Mouse (Mus musculus) ovary, postnatal 14 days (tissue): ENCODE measurements around the gene P3h3.
"Not testable (repeated sequence)": the region's sequence is repeated elsewhere in the genome, so short reads cannot be mapped to it uniquely, and the experiment has no call there.

Source experiments
- DNase-seq: peaks from one replicate; pipeline ENCODE4 v3.0.0; 2022; ENCODE audit warnings: low spot score

The P3h3 gene

GRCm38 (mm10) chr6:124856916-124857839, at the start of gene P3h3:
Gene P3h3, minus strand, starts transcription at chr6:124857752.
- peak; percentile 70 for DNase-seq

DNA sequence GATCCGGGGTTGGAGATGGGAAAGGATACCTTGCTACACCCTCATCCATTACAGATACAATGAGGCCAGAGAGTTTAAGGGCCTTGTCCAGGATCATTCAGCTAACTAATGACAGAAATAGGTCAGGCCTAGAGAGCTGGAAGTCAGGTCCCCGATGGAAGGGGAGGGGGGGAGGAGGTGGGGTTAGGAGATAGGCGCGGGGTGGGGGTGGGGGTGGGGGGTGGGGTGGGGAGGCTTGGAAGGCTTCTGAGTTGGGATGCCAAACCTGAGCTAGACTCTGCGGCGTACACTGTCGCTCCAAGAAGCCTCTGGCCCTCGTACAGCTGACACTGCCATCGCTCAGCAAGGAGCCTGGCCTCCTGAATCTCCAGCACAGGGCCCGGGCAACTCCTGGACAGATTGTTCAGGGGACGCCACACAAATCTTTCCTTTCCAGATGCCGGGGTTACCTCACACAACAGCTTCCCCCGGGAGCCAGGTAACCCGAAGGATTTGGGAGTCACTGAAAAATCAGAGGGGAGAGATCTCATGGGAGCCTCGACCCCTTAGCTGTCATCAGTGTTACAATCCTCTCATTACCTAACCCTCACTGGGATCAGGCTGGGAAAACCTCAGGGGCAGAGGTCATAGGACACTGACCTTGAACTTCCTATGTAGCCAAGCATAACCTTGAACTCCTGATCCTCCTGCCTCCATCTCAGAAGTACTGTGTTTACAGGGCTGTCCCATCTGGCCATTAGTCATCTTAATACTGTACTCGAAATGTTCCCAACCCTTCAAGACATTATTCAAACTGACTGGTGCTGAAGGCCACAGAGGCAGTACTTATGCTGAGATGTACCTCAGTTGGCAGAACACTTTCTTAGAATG, 47.7 kb upstream of the P3h3 start:
- no peak for DNase-seq

DNA sequence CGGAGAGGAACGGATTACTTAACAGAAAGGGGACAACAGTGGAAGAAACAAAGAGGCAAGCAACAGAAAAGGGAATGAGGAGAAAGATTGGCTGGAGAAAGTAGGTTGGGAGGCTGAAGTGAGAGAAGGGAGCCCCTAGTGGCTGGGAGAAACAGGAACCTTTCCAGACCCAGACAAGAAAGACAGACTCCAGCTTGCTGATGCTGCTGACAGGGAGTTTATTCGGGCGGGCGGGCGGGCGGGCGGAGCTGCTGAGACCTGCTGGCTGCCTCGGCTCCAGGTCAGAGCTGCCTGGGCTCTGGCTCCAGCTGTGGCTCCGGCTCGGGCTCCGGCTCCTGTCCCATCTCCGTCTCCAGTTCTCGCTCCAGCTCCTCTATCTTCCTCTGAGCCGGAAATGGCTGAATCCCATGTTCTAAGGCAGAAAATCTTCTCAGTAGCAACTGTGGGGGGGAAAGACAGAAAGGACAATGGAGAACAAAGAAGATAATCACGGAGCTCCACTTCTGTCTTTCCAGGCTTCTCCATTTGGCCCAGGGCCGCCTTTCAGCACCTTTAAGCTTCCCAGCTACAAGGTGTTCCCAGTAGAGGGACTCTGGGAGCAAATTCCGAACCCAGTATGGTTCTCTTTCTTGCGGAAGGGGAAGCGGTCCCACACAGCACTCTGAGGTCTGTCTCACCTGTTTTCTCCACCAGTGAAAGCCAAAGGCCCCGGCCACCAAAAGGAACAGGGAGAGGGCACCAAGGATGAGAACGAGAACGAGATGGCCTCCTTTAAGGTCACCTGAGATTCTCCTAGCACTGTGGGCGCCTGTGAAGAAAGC, 46.8 kb upstream of the P3h3 start:
- DNase-seq = no peak

- peak; percentile 97 for DNase-seq
Measured at GRCm38 (mm10) chr6:124903580-124904151, 46.1 kb upstream of the P3h3 start.

DNA sequence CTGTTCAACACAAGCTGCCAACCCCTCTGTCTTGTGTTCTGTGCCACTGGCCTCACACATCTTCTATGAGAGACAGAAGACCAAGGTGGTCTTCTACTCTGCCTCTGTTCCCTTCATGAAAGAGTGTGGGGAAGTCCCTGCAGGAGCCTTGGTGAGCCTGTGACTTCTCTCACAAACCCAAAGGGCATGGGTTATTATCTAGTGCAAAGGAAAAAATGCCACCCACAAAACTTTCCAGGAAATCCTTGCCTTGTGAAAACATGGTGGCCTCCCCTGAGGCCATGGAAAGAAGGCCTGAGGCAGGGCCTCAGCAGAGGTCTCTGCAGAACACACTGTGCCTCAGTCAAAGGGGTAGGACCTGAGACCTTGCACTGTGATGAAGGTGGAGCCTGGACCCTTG, 44.3 kb upstream of the P3h3 start:
- no peak for DNase-seq

DNA sequence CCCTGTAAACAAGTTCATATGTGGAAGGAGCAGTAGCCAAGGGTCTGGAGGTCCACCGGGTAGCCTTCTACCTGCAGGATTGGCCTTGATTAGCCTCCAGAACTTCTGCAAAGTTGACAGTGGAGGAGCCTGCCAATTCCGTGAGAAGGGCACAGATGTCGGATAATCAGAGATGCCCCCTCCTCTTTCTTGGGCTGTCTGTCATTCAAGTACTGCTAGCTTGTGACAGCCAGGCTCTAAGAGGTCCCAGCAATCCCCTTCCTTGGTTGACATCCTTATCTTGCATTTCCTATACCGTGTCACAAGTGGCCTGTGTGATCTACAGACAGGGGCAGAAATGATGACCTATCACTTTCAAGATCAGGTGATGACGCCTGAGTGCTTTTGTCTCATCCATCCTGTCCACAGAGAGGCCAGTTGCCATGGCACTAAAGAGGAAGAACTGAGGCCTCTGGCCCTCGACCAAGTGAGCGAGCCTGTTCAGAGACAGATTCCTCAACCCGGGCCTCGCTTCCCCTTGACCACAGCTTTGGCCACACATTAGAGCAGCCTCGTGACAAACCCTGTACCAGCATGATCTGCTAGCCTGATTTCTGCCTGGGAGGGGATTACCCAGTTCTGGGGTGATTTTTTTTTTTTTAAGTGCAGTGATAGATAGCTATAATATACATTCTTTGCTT, 43.4 kb upstream of the P3h3 start:
- no peak for DNase-seq

DNA sequence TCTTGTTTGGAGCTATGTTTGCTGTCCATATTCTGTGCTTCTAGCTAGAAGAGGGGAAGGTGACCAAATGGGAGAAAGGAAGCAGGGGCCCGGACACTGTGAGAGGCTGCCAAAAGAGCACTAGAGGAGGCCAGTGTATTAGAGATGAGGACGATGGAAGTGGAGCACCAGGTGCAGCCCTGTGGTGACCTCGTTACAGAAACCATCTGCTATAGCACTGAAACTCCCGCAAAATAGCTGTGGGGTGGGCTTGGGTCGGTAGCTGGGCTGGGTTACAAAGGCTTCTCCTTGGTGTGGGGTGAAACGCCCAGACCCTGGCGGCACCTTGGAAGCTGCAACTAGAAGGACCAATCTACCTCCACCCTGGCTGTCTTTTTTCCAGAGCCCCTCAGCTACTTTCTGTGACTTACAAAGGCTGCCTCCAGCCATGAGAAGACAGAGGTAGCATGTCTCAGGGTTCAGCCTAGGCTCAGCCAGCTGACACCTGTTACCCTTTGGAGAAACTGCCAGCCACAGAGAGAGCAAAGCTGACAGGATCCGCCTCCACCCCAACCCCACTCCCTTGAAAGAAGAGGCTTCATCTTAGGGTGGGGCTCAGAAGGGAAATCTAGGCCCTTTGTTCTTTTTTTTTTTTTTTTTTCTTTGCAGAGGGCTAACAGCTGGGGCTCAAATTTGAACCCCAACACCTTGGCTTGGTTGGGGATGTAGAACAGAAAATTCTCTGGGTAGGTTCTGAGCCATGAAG, 42.7 kb upstream of the P3h3 start:
- no peak for DNase-seq

DNA sequence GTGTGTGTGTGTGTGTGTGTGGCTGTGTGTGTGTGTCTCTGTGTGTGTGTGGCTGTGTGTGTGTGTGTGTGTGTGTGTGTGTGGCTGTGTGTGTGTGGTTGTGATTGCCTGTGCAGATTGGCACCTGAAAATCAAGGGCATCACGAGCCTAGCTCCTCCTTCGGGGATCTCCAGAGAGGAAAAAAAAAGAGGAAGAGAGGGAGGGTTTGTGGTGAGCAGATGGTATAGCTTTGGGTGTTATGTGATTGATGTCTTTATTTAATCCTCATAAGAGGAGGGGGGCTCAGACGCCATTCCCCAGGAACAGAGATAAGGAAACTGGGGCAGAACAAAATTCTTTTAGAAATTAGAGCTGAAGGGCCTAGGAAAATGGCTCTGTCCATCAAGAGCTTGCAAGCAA, 40.8 kb upstream of the P3h3 start:
- DNase-seq = no peak

DNA sequence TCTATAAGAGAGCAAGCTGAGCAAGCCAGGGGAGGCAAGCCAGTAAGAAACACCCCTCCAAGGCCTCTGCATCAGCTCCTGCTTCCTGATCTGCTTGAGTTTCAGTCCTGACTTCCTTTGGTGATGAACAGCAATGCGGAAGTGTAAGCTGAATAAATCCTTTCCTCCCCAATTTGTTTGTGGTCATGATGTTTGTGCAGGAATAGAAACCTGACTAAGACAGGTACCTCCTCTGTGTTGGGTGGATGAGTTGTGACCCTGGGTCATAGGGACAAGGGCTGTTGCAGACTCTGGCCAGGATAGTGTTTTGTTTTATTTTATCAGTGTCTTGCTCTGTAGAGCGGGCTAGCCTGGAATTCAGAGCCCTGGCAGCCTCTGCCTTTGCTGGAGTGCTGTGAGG, 36.6 kb upstream of the P3h3 start:
- DNase-seq = not testable (repeated sequence)

DNA sequence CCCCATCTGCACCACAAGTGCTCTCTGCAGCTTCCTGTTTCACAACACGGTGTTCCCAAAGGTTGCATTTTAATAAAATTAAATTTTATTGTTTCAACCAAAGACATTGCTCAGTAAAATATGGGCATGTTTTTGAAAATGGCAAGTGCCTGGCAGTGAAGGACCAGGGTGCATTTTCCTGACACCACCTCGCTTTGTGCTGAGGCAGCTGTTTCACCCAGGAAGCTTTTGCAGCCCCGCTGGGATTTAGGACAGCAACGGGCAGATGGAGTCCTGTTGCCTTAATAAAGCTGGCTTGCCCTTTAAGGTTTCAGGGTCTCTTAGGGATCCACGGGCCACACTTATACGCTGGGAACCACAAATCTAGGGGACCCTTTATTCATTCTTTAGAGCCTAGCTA, 33.4 kb upstream of the P3h3 start:
- no peak for DNase-seq

DNA sequence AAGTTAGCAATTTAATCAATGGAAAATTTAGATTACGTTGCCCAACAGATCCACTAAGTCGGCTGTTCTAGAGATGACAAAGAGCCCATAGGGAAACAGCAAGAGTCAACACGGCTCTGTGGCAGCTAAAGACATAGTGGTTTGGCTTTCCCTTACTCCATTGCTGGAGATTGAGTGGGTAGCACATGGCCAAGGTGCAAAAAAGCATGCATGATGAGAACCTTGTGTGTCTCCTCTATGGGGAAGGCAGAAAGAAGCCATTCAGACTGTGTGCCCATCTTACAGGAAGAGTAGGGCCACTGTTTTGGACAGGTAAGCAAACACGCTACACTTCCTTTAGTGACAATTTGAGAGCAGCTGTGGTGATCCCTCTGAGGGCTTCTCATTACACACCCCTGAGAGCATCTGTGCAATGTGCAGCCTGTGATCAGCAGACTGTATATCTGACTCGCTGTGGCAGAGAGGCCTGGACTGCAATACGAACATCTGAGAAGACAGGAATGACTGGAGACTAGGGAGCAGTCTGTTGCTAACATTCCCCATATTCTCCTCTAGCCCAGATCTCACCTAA, 31.1 kb upstream of the P3h3 start:
- no peak for DNase-seq

DNA sequence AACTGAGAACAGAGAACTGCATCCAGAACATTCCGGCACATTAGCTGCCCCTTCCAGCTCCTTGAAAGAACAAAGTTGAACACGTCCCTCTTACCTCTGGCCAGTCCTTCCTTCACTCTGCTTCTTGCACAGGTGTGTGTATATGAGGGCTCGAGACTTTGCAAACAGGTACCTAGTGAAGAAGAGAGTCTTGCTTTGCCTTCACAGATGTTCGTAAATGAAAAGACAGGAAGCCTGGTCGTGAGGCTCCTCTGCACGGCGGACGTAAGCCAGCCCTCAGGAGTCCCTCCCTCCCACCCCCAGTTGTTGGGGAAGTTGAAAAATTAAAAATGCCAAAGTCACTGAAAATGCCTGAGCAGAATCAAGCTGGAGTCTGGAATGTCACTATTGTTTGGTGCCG, 30.4 kb upstream of the P3h3 start, which contains the start of gene Cd4:
Gene Cd4, minus strand, starts transcription at position 236 of the 400 bp plus-strand sequence.
- no peak for DNase-seq

DNA sequence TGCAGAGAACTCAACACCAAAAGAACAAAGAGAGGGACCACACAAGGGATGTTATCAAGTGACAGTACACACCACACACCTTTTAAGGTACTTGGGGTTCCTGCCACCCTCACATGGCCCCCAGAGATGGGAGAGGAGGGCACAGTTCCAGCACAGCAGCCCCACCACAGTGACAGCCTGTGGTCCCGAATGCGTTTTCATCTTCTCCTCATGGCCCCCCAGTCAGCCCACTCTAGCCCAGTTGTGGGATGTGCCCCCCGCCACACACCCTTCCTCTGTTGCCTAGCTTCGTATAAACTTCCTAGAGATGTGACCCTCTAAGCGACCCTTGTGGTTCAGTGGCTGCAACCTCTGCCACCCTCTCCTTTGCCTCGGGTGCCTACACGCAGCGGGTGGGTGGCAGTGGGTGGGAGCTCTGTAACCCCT, 28.4 kb upstream of the P3h3 start:
- no peak for DNase-seq

DNA sequence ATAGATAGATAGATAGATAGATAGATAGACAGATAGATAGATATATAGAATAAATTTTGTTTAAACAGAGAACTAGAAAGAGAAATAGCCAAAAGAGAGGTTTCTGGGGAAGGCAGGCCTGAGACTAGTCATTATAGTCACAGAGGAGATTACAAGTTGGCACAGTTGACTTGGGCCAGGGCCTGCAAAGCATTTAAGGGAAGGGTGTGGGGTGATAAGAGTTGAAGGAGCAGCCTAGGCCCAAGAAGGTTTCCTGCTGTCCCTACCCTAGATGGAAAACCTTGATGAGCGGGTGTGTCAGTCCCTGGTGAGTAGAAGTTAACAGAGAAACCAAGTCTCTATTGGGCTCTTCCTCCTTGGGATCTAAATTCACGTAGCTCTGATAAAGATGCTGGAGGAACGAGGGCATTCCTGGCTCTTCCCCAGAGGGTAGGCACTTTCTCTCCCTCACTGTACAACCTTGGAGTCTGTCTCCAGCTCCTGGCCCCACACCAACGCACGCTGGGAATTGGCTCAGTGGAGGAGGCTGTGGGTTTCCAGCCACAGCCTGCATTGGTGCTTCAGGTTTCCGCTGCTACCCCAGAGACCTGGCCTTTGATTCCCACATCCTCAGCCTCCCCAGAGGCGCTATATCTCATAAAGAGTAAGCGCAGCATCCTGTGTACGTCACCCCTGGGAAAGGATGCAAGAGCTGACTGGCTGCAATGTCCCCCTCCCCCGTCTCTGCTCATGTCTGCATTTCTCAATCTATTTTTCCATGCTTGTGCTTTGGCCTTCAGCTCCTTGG, 27.4 kb upstream of the P3h3 start:
- DNase-seq = no peak

DNA sequence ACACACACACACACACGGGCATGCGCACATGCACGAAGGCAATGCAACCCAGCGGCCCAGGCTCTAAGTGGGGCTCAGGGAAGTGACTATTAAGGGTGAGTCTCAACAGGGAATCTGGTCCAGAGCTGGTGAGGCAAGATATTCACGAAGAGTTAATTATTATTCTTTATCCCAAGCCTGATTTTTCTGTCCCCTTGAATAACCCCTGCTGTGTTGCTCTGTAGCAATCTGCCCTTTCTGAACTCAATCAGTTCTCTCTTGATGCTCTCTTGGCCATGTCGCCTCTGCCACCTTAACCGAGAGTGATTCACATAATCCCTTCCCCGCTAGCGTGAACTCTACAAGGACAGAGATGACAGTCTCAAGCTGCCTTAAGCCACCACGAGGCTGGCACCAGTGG, 25.8 kb upstream of the P3h3 start:
- DNase-seq = no peak

DNA sequence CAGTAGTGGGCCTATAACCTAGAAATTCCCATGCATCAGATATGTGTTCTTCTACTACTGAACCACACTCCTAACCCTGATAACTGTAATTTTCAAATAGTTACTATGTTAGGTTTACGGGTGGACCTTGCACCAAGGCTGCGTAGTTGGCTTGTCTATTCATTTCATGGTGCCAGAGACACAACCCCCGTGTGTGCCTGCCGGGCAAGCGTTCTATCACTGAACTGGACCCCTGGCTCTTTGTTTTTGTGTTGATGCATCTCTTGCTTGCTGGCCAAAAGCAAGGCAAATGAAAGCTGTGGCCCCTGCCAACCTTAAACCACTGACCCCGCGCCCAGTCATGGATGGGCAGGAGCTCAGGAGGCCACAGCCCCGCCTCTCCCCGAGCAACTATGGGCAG, 24.3 kb upstream of the P3h3 start:
- no peak for DNase-seq

DNA sequence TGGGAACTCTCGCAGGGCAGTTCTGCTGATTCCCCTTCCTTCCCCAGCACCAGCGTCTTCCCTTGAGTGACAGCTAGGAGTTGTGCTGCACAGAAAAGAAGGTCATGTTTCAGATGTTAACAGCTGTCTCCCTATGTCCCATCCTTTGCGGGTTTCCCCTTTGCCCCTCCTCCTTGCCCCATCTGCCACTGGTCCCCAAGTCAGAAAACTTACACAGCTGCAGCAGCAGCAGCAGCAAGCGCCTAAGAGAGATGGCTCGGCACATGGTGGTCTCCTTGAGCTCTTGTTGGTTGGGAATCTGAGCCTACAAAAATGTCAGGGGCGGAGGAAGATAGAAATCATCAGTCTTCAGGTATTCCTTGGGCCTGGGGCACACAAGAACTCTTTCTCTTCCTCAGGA, 21.8 kb upstream of the P3h3 start:
- DNase-seq = no peak

DNA sequence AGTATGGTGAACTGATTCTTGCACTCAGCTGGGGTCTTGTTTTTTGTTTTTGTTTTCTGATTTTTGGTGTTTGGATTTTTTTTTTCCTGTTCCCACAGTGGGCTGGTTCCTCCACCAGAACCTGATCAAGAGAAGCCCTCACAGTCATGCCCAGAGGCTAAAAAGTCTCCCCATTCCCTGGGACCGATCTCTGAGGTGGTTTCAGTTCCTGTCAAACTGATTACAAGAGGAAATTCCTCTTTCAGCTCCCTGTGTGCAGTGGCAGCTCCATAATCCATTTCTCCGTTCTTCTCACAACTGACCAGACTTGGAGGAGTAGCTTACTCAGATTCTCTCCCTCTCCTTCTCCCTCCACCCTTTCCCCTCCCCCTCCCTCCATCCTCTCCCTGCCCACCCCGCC, 16.8 kb upstream of the P3h3 start:
- no peak for DNase-seq

- no peak for DNase-seq
Measured at GRCm38 (mm10) chr6:124866560-124866959, 9.0 kb upstream of the P3h3 start.
